Mouse (Mus musculus): Measurements from ENCODE around the gene Shf. TPM values are rescaled to one million over a fixed set of nuclear protein-coding genes. Genes with fewer than 3 reads are reported as not detected.

Shf gene
- polyA plus RNA-seq, 1 experiment, result 2.6 TPM

DNA sequence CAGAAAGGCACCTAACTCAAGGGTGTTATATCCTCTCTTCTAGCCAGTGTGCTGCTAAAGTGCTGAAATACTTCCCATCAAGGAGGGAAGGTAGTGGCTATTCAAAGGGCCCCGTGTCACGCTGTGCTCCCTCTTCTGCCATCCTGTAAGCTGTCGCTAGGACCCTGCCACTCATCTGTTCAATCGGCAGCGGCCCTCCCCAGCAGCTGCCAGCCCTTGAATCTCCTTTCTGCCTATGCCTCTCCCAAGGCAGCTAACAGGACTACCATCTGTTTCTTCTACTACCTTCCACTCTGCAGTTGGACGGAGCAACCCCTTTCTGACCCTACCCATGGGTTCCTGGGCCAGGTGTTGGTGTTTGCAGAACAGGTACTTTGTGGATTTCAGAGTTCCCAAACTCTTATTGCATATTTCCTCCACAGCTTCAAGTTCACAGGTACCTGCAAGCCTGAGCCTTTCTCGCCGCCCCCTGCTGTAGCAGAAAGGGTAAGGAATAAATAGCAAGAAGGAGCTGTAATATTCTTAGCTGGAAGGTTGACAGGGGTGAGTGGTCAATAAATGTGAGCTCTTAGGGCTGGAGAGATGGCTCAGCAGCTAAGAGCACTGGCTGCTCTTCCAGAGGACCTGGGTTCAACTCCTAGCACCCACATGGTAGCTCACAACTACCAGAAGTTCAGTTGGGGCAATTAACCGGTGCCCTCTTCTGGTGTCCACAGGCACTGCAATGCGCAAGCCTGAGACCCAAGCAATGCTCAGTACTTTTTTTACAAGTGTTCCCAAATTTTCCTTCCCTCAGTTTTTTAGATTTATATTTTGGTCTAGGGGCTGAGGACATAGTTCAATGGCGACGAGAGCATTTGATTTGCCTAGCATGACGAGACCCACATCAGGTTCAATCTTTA is 6.1 kb downstream of the Shf start:
- no peak overlapping the region for H3K4me3 ChIP-seq (ENCODE audit: insufficient read depth, low read length)
- peak; percentile 34; the same call in 1 of the 2 replicates for TF ChIP-seq CTCF (IDR thresholded peaks at IDR 0.05; ENCODE audit: low read depth, low read length)
- no peak for TF ChIP-seq POLR2A (IDR thresholded peaks at IDR 0.05; ENCODE audit: borderline replicate concordance, low read depth, low read length)
- H3K27ac ChIP-seq (ENCODE audit: insufficient read depth, low read depth, low read length), result no peak overlapping the region
- H3K4me1 ChIP-seq (ENCODE audit: control insufficient read depth, insufficient read depth, low read length), result no peaks in the 10 kb centered on the region

DNA sequence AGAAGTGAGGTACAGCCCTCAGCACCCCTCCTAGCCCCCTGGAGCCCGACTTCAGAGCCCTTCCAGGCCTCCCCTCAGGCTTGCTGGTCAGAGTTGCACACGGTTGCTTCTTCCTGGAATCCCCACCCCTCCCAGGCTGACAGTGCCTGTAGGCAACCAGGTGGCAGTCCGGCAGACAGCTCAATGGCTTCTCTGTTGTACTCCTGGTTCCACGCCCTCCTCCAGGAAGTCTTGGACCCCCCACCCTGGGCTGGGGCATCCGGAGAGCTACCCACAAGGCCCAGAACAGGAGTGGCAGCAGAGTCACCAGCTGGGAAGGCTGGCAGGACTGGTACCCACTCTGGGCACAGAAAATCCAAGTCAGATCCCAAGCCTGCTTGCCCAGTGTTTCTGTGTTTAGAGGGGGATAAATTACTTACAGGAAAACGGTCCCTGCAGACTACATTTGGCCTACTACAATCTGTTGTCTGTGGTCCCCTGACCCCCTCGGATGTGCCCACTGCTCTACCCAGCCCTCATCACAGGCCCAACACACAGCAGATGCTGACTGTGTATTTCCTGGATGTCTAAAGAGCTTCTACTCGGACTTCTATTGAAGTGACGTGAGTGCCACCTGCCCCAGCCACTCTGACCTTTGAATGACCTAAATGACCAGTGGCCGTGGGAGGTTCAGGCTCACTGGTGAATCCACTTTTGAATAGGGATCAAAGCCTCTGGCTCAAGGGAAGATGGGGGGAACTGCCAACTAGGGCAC is 6.9 kb downstream of the Shf start:
- H3K4me1 ChIP-seq (ENCODE audit: control insufficient read depth, insufficient read depth, low read length), result no peaks in the 10 kb centered on the region

DNA sequence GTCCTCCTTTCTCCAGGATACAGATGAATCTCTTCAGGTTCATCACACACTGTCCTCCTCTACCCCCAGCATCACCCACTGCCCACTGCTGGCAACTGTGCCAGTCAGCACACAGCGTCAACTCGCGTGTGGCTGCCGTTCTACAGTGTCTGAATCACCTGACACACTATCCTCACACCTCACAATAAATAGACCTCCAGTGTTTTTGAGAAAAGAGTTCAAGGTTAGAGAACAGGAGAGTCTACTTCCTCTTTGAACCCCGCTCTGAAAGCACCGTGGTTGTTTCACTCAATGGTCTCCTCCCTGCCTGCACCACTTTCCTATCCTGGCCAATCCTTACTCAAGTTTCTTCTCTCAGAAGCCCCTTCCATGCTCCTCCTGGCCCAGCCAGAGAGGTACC is 7.8 kb downstream of the Shf start:
- Histone ChIP-seq H3K27ac (ENCODE audit: insufficient read depth, low read depth, low read length) (no peak overlapping the region), H3K4me1 (ENCODE audit: control insufficient read depth, insufficient read depth, low read length) (no peaks in the 10 kb centered on the region), H3K4me3 (ENCODE audit: insufficient read depth, low read length) (no peak overlapping the region)
- TF ChIP-seq CTCF (IDR thresholded peaks at IDR 0.05; ENCODE audit: low read depth, low read length) (no peak), POLR2A (IDR thresholded peaks at IDR 0.05; ENCODE audit: borderline replicate concordance, low read depth, low read length) (no peak)

More for the DNA sequence above, 6.9 kb downstream of the Shf start:
- TF ChIP-seq CTCF (IDR thresholded peaks at IDR 0.05; ENCODE audit: low read depth, low read length), result no peak
- TF ChIP-seq POLR2A (IDR thresholded peaks at IDR 0.05; ENCODE audit: borderline replicate concordance, low read depth, low read length), result no peak
- Histone ChIP-seq H3K4me3 (ENCODE audit: insufficient read depth, low read length) (no peak overlapping the region), H3K27ac (ENCODE audit: insufficient read depth, low read depth, low read length) (no peak overlapping the region)

DNA sequence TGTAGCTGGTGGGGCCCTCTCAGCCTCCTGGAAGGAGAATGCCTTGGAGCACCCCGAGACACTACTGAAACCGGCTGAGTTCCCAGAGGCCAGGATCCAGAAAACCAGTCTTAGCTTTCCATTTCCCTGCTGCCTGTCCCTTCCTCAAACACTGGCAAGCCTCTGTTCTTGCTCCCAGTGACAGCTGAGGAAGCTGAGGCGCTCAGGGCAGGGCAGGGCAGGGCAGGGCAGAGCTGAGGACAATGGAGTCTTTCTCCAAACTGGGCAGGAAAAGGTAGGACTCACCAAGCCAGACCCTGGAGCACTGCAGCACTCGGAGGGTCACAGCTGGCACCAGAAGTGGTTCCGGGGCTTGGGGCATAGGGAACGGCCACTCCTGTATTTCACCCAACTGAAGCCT is 8.7 kb downstream of the Shf start:
- no peaks in the 10 kb centered on the region; the same call in 1 of the 2 replicates for H3K4me1 ChIP-seq (ENCODE audit: control insufficient read depth, insufficient read depth, low read length)
- TF ChIP-seq POLR2A (IDR thresholded peaks at IDR 0.05; ENCODE audit: borderline replicate concordance, low read depth, low read length) (no peak), CTCF (IDR thresholded peaks at IDR 0.05; ENCODE audit: low read depth, low read length) (no peak)
- H3K4me3 ChIP-seq (ENCODE audit: insufficient read depth, low read length), result no peak overlapping the region
- no peak overlapping the region for H3K27ac ChIP-seq (ENCODE audit: insufficient read depth, low read depth, low read length)

DNA sequence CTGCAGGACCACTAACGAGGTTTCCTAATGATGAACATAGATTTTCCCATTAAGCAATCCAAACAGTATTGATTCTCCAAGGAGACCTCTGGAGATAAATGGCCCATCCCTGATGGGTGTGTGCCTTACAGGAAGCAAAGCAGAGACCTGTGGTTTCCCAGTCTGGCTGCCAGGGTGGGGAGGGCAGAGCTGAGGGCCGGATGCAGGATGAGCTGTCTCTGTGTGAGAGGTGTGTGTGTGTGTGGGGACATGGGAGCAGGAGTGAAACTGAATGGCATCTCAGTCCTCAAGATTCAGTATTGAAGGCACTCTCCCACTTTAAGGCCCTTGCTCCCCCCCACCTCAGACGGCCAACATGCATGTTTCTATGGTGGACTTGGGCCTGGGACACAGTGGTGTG is 12.8 kb downstream of the Shf start:
- no peak overlapping the region for H3K4me3 ChIP-seq (ENCODE audit: insufficient read depth, low read length)
- no peak overlapping the region for H3K27ac ChIP-seq (ENCODE audit: insufficient read depth, low read depth, low read length)
- TF ChIP-seq CTCF (IDR thresholded peaks at IDR 0.05; ENCODE audit: low read depth, low read length), result no peak
- TF ChIP-seq POLR2A (IDR thresholded peaks at IDR 0.05; ENCODE audit: borderline replicate concordance, low read depth, low read length), result no peak
- peaks cover 3% of the 10 kb centered on the region; the same call in 1 of the 2 replicates for H3K4me1 ChIP-seq (ENCODE audit: control insufficient read depth, insufficient read depth, low read length)

DNA sequence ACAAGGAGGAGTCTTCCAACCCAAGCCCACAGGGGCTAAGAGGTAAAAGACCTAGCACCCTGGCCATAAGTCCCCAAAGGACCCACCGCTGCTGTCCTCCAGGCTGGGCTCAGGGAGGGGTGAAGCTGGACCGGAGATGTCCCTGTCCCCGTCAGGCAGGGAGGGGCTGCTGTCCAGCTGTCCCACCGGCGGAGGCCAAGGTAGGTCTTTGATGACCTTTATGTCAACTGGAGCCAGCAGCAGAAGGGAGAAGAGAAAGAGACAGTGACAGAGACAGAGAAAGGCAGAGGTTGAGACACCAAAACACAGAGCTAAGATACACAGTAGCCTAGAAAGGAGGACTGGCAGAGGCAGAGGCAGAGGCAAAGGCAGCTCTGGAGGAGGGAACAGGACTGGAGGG is 13.6 kb downstream of the Shf start:
- no peak for TF ChIP-seq CTCF (IDR thresholded peaks at IDR 0.05; ENCODE audit: low read depth, low read length)
- no peak for TF ChIP-seq POLR2A (IDR thresholded peaks at IDR 0.05; ENCODE audit: borderline replicate concordance, low read depth, low read length)
- Histone ChIP-seq H3K4me3 (ENCODE audit: insufficient read depth, low read length) (no peak overlapping the region), H3K27ac (ENCODE audit: insufficient read depth, low read depth, low read length) (no peak overlapping the region)

DNA sequence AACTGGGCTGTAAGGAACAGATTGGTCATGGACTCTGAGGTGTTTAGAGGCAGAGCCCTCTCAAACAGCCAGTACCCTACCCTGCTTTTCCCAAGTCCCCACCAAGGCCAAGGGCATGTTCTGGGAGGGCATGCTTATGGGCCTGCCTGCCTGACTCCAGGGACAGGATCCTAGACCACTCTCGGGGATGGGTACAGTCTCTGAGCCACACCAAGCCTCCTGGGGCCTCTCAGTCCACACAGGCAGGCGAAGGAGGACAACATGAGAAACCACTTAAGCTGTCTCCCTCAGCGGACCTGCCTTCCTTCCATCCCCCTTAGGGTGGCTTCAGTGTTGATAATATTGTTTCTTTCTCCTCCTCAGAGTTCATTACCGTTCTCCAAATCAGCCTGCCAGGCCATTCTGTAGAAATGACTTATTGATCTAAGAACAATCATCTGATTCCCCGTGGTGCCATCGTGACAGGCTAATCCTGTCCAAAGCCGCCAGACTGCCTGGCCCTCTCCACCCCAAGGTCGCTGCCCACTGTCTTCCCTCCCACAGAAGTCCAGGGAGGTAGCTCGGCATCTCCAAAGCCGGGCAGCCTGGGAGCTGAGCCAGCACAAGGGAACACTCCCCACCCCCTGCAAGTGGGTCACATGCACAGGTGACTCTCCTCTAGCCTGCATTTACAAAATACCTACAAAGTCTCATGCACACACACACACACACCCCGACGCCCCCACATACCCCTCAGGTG is 14.6 kb downstream of the Shf start:
- peaks cover 3% of the 10 kb centered on the region; the same call in 1 of the 2 replicates for H3K4me1 ChIP-seq (ENCODE audit: control insufficient read depth, insufficient read depth, low read length)
- H3K4me3 ChIP-seq (ENCODE audit: insufficient read depth, low read length), result no peak overlapping the region
- TF ChIP-seq CTCF (IDR thresholded peaks at IDR 0.05; ENCODE audit: low read depth, low read length), result no peak
- no peak for TF ChIP-seq POLR2A (IDR thresholded peaks at IDR 0.05; ENCODE audit: borderline replicate concordance, low read depth, low read length)
- H3K27ac ChIP-seq (ENCODE audit: insufficient read depth, low read depth, low read length), result no peak overlapping the region

More for the DNA sequence above, 13.6 kb downstream of the Shf start:
- H3K4me1 ChIP-seq (ENCODE audit: control insufficient read depth, insufficient read depth, low read length), result peaks cover 3% of the 10 kb centered on the region; the same call in 1 of the 2 replicates

DNA sequence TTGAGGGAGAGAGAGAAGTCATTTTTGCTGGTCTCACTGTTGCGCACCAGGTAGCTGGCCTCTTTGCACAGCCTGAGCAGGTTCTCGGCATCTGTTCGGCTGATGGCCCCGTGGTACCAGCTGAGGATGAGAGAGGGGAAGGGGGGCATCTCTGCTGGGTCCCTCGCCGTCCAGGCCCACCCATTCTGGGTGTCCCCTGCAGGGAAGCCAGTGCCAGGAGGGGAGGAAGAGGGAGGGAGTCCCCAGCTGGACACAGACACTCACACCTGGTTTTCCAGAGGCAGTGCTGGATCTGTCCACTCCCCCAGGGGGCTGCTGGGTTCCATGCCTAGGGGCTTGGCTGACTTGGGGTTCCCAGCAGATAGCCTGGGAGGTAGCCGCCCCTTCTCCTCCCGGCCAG is 15.2 kb downstream of the Shf start:
- TF ChIP-seq CTCF (IDR thresholded peaks at IDR 0.05; ENCODE audit: low read depth, low read length) (no peak), POLR2A (IDR thresholded peaks at IDR 0.05; ENCODE audit: borderline replicate concordance, low read depth, low read length) (no peak)
- Histone ChIP-seq H3K27ac (ENCODE audit: insufficient read depth, low read depth, low read length) (no peak overlapping the region), H3K4me3 (ENCODE audit: insufficient read depth, low read length) (no peak overlapping the region), H3K4me1 (ENCODE audit: control insufficient read depth, insufficient read depth, low read length) (peaks cover 3% of the 10 kb centered on the region; the same call in 1 of the 2 replicates)

DNA sequence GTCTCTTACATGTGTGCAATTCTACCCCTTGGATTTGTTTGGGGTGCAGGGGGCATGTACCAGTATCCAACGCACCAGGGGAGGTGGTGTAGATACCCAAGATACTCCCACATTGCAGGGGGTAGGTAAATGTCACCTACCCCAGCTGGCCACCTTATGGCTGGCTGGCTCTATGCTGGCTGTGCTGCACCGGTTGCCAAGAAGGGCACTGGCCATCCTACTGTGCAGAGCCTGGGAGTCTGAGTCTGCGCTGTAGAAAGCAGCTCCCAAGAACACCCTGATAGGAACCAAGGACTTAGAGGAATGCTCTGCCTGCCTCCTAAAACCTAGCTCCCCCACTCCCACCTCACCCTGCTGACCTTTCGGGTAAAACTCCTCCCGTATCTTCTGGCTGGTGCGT is 16.0 kb downstream of the Shf start:
- no peak overlapping the region for H3K4me3 ChIP-seq (ENCODE audit: insufficient read depth, low read length)
- no peak overlapping the region for H3K27ac ChIP-seq (ENCODE audit: insufficient read depth, low read depth, low read length)
- peaks cover 3% of the 10 kb centered on the region; the same call in 1 of the 2 replicates for H3K4me1 ChIP-seq (ENCODE audit: control insufficient read depth, insufficient read depth, low read length)
- no peak for TF ChIP-seq POLR2A (IDR thresholded peaks at IDR 0.05; ENCODE audit: borderline replicate concordance, low read depth, low read length)
- no peak for TF ChIP-seq CTCF (IDR thresholded peaks at IDR 0.05; ENCODE audit: low read depth, low read length)

Data from bone marrow macrophage, adult 2 months (primary cell).